Mouse (Mus musculus) cerebellum, postnatal 10 days (tissue): ENCODE data around the gene Mios.
A peak's percentile ranks its signal among the peaks of the same experiment; 100 is the strongest.

Source experiments
- DNase-seq, 2 experiments: peaks; one replicate each; pipeline ENCODE4 v3.0.0; 2021; ENCODE audit warnings: mixed read lengths in 2 of 2

The Mios gene

DNA sequence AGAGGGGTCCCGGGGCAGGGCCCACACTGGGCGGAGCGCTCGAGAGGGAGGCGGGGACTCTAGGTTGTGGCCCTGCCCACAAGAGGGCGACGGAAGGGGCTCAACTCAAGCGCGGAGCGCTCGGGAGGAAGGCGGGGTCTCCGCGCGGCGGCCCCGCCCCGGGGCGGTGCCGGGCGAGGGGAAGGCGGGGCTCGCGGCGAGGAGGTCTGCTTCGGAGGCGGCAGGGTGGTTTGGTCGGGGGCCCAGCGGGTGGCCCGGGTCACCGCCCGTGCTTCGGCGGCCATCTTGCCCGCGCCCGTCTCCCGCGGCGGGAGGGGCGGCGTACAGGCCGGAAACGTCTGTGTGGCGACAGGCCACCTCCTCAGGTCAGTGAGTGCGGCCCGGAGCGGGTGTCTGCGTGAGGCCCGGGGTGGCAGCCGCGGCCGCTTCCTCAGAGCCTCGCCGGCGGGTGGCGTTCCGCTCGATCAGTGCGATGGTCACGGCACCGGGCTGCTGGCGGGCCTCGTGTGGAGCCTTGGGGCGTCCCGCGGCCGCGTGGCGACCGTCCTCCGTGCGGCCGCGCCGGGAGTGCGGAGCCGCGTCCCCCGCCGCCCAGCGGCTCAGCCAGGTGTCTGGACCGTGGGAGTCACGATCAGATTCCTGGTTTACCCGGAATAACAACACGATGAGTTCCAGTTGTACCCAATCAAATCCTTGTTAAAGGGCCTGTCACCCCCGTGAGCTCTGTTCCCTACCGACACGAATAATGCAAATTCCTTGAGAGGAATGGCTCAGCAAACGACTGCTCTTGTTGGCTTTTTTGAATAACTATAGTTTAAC, at the start of gene Mios:
Gene Mios (plus strand): TSS at position 176 of the 819 bp plus-strand sequence.
- peak; percentile 94 to 97 for DNase-seq

DNA sequence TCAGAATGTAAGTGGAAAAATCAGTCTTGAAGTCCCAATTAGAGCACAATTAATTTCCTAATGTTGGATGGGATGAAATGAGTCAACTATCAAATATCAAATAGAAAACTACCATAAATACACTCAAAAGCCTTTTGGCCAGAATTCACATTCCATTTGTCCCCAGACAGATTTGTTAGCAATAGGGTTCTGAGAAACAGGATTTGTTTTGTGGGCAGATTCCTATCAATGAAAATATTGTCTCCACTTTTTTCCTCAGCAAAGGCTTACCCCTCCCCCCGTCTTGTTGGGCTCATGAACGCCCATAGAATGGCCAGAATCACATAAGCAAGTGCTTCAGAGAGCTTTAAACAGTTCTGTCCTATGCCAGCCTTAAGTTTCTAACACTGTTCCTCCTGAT, 49.0 kb upstream of the Mios start:
- no peak for DNase-seq

- DNase-seq: no peak
These were observed 44.3 kb upstream of the Mios start for GRCm38 (mm10) chr6:8164741-8165140.

GRCm38 (mm10) chr6:8172101-8172500, 36.9 kb upstream of the Mios start:
- DNase-seq: no peak

DNA sequence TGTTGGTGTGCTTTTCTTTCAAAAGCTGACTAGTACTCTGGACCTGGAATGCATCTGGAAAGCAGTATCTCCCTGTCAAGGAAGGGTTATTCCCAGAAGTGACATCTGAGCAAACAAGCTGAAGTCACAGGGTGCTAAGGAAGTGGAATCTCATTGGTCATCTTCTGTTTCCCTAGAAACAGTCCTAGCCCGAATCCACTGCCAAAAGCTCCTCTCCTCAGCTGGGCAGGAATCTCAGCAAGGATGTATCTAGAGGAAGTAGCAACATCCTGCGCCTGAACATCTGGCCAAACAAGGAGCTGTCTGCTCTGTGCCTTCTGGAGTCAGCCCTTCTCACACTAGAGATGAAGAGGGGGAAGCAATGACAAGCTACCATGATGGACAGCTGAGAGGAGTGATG, 35.0 kb upstream of the Mios start:
- DNase-seq: no peak

GRCm38 (mm10) chr6:8175346-8175745, 33.7 kb upstream of the Mios start:
- peak; percentile 78 to 79 for DNase-seq

DNA sequence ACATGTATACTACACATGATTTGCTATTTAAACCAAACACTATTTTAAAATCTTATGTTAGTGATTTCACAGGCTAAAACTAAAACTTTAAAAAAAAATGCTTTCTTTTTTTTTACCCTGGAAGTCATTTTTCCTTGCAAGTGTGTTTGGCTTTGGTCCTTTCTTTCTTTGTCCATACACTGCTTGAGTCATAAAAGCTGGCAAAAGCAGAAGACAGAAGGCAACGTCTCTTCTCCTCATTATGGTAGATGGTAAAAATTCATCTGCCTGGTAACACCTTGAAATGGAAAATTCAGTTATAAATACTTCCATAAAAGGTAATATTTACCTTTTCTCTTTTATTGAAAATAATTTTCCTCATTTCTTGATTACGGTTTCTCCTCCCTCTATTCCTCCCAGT, 32.9 kb upstream of the Mios start:
- peak in 1 of 2 experiments; percentile 16 for DNase-seq

DNA sequence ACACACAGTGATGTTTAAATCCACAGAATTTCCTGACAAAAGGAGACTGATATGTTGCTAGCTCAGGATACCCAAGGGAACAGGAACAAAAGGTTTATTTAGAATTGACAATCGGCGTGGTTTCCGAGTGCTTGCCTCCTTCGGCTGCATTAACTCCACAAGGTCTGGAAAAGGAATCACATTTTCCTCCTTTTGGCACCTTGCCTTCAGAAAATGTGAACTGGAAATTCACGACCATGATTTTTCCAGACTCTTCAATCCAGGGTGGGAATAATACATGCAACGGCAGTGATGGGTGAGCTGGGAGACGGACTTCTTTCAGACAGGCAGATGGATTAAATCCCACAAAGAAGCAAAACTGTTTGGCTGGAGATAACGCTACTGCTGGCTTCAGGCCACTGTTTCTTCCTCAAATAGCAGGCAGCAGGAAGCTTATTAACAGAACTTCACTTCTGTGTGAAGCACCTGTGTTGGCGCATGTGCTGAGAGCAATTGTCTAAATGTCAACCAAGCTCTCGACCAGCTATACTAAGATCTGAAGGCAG, 30.6 kb upstream of the Mios start:
- DNase-seq: peak; percentile 73 to 78

DNA sequence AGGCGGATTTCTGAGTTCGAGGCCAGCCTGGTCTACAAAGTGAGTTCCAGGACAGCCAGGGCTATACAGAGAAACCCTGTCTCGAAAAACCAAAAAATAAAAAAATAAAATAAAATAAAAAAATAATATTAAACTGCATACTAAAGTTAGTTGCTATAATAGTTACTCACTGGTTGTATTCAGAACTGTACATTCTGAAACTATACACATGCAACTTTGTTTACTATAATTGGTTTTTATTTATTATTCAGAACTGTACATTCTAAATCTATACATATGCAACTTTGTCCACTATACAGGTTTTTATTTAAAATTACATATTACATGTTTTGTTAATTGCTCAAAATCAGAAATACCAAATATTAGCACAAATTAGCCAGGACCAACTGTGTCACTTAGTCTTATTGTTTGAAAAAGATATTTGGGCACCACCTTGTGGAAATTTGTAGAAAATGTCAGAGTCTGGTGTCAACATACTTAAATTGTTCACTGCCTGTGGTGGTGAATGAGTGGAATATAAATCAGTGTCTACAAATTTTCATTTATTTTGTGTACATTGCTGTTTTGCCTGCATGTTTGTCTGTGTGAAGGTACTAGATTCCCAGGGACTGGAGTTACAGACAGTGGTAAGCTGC, 20.3 kb upstream of the Mios start:
- peak; percentile 45 to 71 for DNase-seq

DNA sequence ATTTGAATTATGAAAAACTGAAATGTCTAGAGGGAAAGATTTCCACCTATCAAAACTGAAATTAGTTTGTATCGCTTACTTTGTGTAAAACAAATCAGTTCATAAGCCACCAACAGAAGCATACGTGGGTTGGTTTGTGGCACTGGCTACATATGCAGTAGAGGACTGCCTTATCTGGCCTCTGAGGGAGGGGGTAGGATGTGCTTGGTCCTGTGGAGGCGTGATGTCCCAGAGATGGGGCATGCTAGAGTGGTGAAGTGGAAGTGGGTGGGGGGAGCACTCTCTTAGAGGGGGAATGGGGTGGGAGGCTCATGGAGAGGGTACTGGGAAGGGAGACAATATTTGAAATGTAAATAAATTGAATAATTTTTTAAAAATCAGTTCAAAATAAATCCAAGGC, 19.1 kb upstream of the Mios start:
- no peak for DNase-seq

- no peak for DNase-seq
These were observed 16.5 kb upstream of the Mios start, which contains the start of gene Col28a1 for GRCm38 (mm10) chr6:8192517-8192916. TSS of gene Col28a1 (minus strand) at chr6:8192617.

DNA sequence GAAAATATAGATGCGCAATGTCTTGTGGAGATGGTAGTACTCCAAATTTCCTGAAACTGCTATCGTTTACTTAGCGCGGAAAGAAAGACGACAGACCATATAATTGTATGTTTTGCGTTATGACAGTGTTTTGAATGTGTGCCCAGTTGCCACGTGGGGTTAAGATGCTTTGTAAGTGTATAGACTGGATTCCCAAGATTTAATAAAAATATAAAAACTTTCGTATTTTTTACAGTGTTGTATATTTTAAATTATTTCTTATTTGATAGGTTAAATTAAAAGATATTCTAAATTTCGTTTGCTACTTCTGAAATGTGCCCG, 804 bp downstream of the Mios start:
- DNase-seq: peak; percentile 54 to 63

GRCm38 (mm10) chr6:8210661-8211060, 1.6 kb downstream of the Mios start:
- peak; percentile 8 to 18 for DNase-seq

GRCm38 (mm10) chr6:8227035-8227434, 18.0 kb downstream of the Mios start:
- no peak for DNase-seq

- no peak for DNase-seq
These were observed 19.6 kb downstream of the Mios start for GRCm38 (mm10) chr6:8228596-8228995.

DNA sequence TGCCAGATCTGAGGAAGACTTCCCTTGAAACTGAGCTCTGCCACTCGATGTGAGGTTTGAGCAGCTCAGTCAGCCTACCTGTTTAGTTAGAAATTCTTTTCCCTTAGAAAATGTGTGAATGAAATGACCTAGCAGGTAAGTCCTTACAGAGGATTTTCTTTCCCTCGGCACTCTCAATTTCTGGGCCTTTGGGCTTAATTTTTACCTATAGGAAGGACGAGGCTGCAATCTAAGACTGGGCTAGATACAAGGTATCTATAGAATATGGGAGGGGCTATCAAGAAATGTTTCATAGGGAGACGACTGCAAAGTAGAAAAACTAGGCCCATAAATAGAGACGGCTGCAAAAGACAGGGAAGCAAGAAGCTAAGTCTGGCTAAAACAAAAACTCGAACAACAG, 49.3 kb downstream of the Mios start:
- no peak for DNase-seq

- peak; percentile 99 for DNase-seq
These were observed 50.1 kb downstream of the Mios start, which contains the start of the genes Rpa3, Umad1 and Gm45062 for GRCm38 (mm10) chr6:8259004-8259666. TSS of gene Rpa3 (minus strand) at chr6:8259173. TSS of gene Umad1 (plus strand) at chr6:8259288. TSS of gene Gm45062 (plus strand) at chr6:8259450.

DNA sequence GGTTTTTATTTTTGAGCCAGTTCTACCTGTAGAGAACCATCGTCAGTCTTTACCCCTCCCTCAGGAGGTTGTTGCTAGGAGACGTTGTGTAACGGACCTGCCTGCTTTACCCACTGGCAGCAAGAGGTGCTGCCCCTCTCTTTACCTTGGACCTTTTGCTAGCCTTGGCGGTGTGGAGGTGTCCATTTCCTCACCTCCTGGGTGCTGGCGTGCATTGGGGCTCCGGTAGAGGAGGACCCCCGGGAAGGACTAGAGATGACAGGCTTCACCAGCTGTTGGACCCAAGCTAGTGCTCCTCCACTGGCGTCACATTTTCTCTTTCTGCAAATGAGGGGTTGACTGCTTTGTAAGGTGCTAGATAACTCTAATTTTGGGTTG, 50.6 kb downstream of the Mios start:
- no peak for DNase-seq

DNA sequence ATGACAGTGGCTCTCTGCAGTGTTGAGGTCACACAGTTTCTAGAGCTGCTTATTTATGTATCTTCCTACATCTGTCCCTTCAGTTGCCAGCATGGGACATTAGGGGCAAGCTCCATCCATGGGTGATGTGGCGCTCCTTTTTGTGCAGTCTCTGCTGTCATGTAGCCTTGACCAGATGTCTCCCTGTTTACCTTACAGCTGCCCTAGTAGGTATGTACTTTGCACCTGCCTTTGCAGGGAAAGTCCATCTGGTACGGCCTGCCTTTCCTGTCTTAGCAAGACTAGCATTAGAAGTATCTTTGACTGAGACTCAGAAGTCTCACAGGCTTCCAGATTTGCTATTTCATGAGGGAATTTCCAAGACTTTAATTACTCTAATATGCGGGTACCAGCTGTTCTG, 62.0 kb downstream of the Mios start:
- no peak for DNase-seq

DNA sequence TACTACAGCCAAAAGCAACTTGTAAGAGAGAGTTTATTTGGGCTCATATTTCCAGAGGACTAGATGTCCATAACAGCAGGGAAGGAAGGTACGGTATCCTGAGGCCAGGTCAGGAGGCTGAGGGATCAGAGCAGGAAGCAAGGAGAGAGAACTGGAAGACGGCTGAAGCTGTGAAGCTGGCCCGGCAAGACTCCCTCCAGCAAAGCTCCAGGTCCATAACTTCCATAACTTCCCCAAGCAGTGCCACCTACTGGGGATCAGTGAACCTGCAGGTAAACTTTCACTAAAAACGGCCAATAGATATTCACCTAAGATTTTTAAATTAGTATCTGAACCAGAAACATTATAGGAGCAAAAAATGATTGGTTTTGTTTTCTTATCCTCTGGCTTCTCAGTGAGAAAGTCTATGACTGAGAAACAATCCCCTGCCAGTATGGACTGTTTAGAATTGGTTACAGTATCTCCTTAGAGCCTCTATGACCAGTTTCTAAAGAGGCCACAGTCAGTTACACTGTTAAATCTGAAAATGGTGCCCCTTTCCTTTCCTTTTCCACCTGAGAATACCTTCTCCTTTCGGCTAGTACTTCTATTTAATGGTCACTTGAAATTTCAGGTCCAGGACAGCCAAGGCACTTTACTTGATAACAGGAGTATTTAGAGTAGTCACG, 65.5 kb downstream of the Mios start:
- DNase-seq: peak; percentile 79 to 80

DNA sequence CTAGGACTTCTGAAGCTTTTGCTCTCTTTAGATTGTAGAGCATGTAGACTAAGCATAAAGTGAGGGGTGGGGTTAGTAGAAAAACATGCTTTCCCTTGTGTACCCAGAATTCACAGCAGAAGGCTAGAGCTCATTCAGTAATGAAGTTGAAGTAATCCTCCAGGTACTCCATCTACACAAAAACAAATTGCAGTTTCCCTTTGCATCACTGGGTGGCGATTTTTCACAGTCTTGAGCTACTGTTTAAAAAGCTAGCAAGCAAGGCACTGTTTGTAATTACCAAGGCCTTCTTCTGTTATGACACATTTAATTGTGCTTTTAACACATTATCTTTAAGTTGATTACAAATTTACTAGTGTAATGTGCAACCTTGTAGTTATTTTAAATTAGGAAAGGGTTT, 66.1 kb downstream of the Mios start:
- peak; percentile 82 to 84 for DNase-seq

DNA sequence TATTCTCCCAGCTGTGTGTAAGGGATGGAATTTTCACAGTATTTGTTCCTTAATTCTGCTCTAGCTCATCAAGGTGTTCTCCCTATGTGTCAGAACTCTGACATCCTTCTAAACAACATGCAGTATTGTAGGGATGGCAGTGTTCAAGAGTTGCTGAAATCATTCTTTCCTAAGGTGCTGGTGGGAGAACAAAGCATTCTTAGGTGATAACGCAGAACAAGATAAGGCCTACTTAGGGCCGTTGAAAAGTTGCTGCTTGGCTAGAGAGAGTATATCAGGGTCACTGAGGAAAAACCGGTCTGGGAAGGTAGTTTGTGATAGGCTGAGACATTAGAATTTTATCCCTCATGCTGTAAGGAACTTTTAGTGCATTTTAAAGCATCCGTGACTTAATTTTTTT, 67.4 kb downstream of the Mios start:
- DNase-seq: no peak

DNA sequence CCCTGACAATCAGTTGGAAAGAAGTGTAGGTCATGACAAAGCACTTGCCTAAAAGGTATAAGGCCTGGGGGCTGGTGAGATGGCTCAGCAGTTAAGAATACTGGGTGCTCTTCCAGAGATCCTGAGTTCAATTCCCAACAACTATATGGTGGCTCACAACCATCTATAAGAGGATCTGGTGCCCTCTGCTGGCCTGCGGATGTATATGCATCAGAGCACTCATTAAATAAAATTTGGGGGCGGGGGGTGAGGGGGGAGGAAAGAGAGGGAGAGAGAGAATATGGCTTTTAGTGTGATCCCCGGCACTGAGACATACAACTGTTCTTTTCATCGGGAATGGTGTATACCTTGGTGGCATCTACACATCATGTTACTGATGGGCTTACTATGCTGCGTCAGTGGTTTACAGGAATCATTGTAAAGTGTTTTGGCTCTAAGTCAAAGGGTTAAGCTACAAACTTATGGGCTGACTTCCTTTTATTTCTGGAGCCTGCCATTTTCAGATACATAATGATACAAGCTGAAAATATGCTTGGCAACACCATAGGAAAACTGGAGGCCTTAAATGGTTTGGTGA, 69.5 kb downstream of the Mios start:
- DNase-seq: peak; percentile 25 to 34
